Mouse (Mus musculus) midbrain, embryonic 12.5 days (tissue): ENCODE results near the gene Arhgdia. TPM values are rescaled to one million over a fixed set of nuclear protein-coding genes. Genes with fewer than 3 reads are reported as not detected.
A peak's percentile ranks its signal among the peaks of the same experiment; 100 is the strongest.

Source experiments
- ATAC-seq: fragments of 200-750 bp; cut with Nextera tagmentation; 2 replicates; pipeline ENCODE4 v1.8.0; 2017; ENCODE audit warnings: low read depth, moderate TSS enrichment, moderate library complexity; ENCODE audit not compliant: low FRiP score
- H3K27ac ChIP-seq: fragments of 300-500 bp; sonication (generic); replicated peaks from 2 replicates; pipeline ENCODE4 v1.5.1; 2016; ENCODE audit warnings: mild to moderate bottlenecking
- H3K27me3 ChIP-seq: fragments of 300-500 bp; sonication (generic); 2 replicates; pipeline ENCODE4 v1.6.1; 2016; ENCODE audit warnings: mild to moderate bottlenecking
- H3K36me3 ChIP-seq: fragments of 300-500 bp; sonication (generic); 2 replicates; pipeline ENCODE4 v1.6.1; 2016
- H3K4me1 ChIP-seq: fragments of 300-500 bp; sonication (generic); 2 replicates; pipeline ENCODE4 v1.6.1; 2016
- H3K4me2 ChIP-seq: fragments of 300-500 bp; sonication (generic); replicated peaks from 2 replicates; pipeline ENCODE4 v1.6.1; 2016; ENCODE audit warnings: mild to moderate bottlenecking, moderate library complexity
- H3K4me3 ChIP-seq: fragments of 300-500 bp; sonication (generic); 2 replicates; pipeline ENCODE4 v1.5.1; 2016; ENCODE audit warnings: mild to moderate bottlenecking
- H3K9ac ChIP-seq: fragments of 300-500 bp; sonication (generic); replicated peaks from 2 replicates; pipeline ENCODE4 v1.6.1; 2016; ENCODE audit warnings: mild to moderate bottlenecking, moderate library complexity
- H3K9me3 ChIP-seq: fragments of 300-500 bp; sonication (generic); 2 replicates; pipeline ENCODE4 v1.6.1; 2016; ENCODE audit warnings: mild to moderate bottlenecking
- WGBS: fragments of 180-500 bp; shearing (Covaris S2); methylation state at CpG from one replicate; pipeline ENCODE4 v1.1.7; 2016; 5-methylcytosine and 5-hydroxymethylcytosine counted together
- polyA plus RNA-seq: library from polyadenylated mRNA; unstranded; fragments of >200 nt; fragmentation: Nextera tagmentation; extraction: Ambion mirVana; gene quantifications from 2 replicates; pipeline ENCODE4 v1.2.1, GENCODE M21; 2016

The Arhgdia gene
- polyA plus RNA-seq, 1 experiment from 2014 or later, result 557 TPM

DNA sequence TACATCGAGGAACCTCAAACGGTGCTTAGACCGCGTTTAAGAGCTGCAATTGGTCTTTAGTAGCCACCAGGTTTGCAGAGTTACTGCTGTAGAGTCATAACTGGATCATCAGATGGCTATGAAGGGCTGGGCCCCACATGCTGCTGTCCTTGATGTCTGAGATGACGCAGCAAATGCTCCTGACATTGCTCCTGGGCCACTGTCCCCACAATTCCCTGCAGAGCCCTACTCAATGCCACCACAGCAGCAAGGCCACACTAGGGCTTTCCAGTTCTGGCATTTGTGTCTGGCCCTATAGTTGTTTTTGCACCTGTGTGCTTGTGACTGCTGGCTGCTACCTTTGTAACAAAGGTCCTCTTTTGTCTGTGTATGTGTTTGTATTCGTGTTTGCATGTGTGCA, 41.4 kb upstream of the Arhgdia start:
- H3K4me2 ChIP-seq, result no peak overlapping the region
- peaks cover 49% of the 10 kb centered on the region for H3K36me3 ChIP-seq
- no peak overlapping the region for H3K4me3 ChIP-seq
- H3K27me3 ChIP-seq, result no peaks in the 10 kb centered on the region
- 91% methylated on average over 6 of the region's 6 CpGs for WGBS
- no peak overlapping the region for H3K9ac ChIP-seq
- ATAC-seq, result no peak
- H3K9me3 ChIP-seq, result no peaks in the 10 kb centered on the region
- H3K4me1 ChIP-seq, result peaks cover 20% of the 10 kb centered on the region
- no peak overlapping the region for H3K27ac ChIP-seq

DNA sequence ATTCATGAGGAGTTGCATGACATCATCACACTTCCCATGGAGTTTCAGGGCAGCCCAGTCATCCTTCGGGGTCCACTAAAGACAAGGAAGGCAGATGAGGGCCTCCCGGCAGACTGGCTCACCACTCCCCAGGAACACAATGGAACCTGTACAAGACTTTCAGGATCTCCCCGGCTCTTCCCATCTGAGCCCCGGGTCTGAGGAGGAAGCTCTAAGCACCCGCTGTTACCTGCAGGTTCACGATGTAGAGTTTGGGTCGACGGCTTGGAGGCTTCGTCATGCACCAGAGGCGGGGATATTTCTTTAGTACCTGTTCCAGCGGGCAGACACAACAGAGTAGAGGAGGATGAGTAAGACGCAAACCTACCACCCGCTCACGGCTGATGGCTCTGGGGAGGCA, 38.8 kb upstream of the Arhgdia start:
- ATAC-seq, result no peak
- H3K4me3 ChIP-seq, result no peak overlapping the region
- H3K9me3 ChIP-seq, result no peaks in the 10 kb centered on the region
- WGBS, result 94% methylated on average over 14 of the region's 14 CpGs
- H3K36me3 ChIP-seq, result peaks cover 45% of the 10 kb centered on the region
- no peaks in the 10 kb centered on the region for H3K27me3 ChIP-seq
- H3K27ac ChIP-seq, result no peak overlapping the region
- no peak overlapping the region for H3K9ac ChIP-seq
- H3K4me2 ChIP-seq, result no peak overlapping the region
- H3K4me1 ChIP-seq, result peaks cover 30% of the 10 kb centered on the region

DNA sequence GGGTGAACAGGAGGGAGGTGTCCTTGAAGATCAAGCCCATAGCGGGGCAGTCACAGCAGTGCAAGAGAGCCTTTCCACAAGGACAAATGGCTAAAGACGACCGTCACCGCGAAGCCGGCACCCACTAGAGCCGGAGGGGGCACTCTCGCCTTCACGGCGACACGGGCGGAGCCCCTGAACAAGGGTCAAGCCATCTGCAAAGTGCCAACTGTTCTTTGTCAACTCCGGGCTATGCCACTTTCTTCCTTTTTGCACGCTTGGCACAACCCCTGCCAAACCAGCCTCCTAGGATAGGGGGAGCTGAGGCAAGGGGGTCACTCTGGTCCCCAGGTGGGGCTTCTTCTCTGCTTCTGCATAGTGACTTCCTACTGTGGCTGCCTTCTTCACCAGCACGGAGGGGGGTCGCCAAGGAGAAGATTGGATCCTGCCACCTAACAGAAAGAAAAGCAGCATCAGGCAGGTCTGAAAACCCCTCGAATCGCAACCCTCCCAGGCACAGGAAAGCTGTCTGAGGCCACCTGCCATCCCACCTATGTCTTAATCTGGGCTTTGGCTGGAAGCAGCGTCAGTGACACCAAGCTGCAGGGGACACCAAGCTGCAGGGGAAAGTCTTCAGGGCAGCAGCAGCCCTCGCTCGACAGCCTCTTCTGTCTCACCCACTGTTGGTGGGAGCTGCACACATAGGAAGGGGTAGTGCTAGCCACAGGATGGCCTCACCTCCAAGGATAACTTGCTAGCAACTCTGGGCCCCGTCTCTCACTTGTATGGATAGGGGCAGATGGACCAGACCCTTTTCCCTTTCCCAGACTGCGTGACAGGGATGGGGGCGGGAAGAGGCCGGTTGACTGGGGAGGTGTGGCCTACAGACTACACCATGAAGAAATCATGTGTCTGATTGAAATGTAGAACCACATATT, 37.5 kb upstream of the Arhgdia start:
- Histone ChIP-seq H3K4me1 (peaks cover 26% of the 10 kb centered on the region), H3K4me2 (no peak overlapping the region), H3K9ac (no peak overlapping the region), H3K4me3 (0 out of 2 replicates have a peak overlapping the region, but pooled peaks have one; percentile 1), H3K36me3 (peaks cover 53% of the 10 kb centered on the region), H3K27ac (peak overlapping the region; percentile 77), H3K27me3 (no peaks in the 10 kb centered on the region), H3K9me3 (no peaks in the 10 kb centered on the region)
- no peak for ATAC-seq
- 92% methylated on average over 25 of the region's 25 CpGs for WGBS

DNA sequence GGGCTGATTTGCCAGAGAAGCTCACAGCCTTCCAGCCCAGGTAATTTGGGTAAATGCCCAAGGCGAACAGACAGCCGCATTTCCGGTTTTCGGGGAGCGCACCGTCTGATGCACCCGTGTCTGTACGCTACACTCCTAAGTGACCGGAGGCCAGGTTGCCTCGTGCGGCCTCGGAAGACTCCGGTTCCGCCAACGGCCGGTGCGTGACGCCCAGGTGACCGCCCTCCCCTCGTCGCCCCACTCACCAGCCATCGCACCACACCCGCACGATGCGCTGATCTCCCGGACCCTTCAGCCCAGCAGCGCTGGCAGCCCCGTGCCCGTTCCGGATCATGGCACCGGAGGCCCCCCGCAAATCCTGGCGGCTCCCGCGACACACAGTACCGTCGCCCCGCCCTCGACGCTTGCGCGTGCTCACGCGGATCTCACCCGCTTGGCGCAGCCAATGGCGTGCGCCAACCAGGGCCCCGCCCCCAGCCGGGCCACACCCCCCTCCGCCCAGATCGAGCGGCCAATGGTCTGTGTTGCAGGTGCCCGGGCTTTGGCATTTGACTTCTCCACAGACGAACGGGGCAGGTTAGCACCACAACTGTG, 36.2 kb upstream of the Arhgdia start, which contains the start of gene Pcyt2:
TSS of gene Pcyt2 (minus strand) at position 418 of the 594 bp plus-strand sequence.
- Histone ChIP-seq H3K27me3 (no peaks in the 10 kb centered on the region), H3K36me3 (peaks cover 66% of the 10 kb centered on the region)
- peak; percentile 95 for ATAC-seq

DNA sequence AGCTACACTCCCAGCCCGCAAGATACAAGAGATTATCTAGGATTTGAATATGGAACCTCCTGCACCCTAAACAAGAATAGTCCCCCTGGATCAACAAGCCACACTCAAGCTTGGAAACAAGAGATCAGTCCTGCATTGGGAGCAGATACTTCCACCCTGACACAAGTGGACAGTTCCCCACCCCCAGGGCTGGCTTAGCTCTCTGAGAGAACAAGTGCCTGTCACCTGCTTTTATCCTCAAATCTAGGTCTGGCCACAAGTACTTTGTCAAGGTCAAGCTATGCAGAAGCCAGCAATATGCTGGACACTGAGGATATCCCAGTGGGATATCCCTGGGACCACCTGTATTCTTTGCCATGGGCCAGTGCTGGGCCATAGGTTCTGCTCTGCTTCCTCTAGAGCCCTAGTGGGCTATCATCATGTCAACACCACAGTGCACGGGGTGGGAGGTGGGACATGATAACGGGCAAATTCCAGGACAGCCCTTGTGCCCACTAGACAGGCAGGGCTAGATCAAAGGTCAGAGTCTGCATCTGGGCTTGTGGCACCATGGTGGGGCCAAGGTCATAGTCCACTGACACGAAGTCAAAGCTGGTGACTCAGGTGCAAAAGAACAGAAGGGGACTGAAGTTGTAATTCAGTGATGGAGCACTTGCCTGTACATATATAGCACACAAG, 35.3 kb upstream of the Arhgdia start:
- Histone ChIP-seq H3K36me3 (peaks cover 68% of the 10 kb centered on the region), H3K9ac (peak overlapping the region; percentile 82), H3K9me3 (no peaks in the 10 kb centered on the region), H3K4me2 (peak overlapping the region; percentile 77), H3K27ac (peak overlapping the region; percentile 77; the same call in 1 of the 2 replicates), H3K27me3 (no peaks in the 10 kb centered on the region), H3K4me1 (peaks cover 20% of the 10 kb centered on the region), H3K4me3 (peak overlapping the region; percentile 80)
- no peak for ATAC-seq
- 50% methylated on average over 4 of the region's 4 CpGs for WGBS

More for the DNA sequence above, 36.2 kb upstream of the Arhgdia start, which contains the start of gene Pcyt2:
- peak within 1 kb of the TSS; percentile 82 for H3K9ac ChIP-seq
- H3K4me2 ChIP-seq, result peak within 1 kb of the TSS; percentile 77
- H3K4me1 ChIP-seq, result peaks cover 20% of the 10 kb centered on the region
- peak within 1 kb of the TSS; percentile 77 for H3K27ac ChIP-seq
- H3K9me3 ChIP-seq, result no peaks in the 10 kb centered on the region
- peak within 1 kb of the TSS; percentile 80 for H3K4me3 ChIP-seq
- under 1% methylated on average over 56 of the region's 56 CpGs for WGBS

DNA sequence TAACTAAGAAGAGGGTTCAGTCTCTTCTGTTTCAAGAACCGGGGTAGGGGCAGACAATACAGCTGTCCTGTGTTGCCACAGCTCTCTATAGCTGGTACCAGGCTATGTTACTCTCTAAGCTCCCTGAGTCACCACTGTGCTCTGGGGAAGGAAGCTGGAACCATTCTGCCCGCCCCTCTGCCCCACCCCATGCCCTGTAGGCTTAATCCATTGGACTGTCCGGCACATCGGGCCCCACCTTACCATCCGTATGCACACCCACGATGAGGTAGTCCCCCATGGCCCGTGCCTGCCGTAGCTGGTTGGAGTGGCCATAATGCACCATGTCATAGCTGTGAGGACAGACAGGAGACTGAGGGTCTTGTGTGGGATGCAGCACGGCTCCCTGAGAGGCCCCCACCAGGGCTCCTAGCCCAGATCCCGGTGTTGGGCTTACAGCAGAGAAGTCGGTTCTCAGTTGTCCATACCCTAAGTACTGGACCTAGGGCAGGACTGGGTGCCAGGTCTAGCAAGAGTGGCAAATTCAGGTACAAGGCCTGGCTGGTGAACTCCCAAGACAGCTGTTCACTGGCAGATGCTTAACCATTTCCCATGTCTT, 34.3 kb upstream of the Arhgdia start:
- WGBS, result 95% methylated on average over 11 of the region's 11 CpGs
- H3K27me3 ChIP-seq, result no peaks in the 10 kb centered on the region
- no peak overlapping the region; the same call in 1 of the 2 replicates for H3K27ac ChIP-seq
- no peak overlapping the region for H3K4me2 ChIP-seq
- no peak overlapping the region for H3K9ac ChIP-seq
- H3K4me3 ChIP-seq, result no peak overlapping the region
- no peak for ATAC-seq
- H3K36me3 ChIP-seq, result peaks cover 69% of the 10 kb centered on the region
- H3K9me3 ChIP-seq, result no peaks in the 10 kb centered on the region
- H3K4me1 ChIP-seq, result peaks cover 20% of the 10 kb centered on the region

DNA sequence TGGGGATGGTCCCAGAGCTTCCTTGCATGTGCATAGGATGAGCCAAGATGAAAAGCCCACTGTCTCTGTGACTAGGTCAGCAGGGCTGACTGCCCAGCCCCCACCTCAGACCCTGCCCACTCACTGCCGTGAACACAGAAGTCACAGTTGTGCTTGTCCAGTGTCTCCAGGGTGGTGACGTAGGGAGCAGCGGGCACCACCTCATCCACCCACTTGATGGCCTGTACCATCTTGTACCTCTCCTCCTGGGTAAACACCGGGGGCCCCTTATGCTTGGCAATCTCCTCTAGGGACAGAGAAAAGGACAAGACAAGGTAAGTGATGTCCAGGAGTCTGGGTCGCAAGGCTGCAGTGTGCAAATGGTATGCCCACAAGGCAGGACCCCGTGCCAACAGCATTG, 33.7 kb upstream of the Arhgdia start:
- H3K27ac ChIP-seq, result no peak overlapping the region
- no peaks in the 10 kb centered on the region for H3K27me3 ChIP-seq
- H3K36me3 ChIP-seq, result peaks cover 69% of the 10 kb centered on the region
- 95% methylated on average over 6 of the region's 6 CpGs for WGBS
- no peak overlapping the region for H3K4me2 ChIP-seq
- H3K9ac ChIP-seq, result no peak overlapping the region
- peaks cover 20% of the 10 kb centered on the region for H3K4me1 ChIP-seq
- H3K4me3 ChIP-seq, result no peak overlapping the region
- ATAC-seq, result no peak
- no peaks in the 10 kb centered on the region for H3K9me3 ChIP-seq

DNA sequence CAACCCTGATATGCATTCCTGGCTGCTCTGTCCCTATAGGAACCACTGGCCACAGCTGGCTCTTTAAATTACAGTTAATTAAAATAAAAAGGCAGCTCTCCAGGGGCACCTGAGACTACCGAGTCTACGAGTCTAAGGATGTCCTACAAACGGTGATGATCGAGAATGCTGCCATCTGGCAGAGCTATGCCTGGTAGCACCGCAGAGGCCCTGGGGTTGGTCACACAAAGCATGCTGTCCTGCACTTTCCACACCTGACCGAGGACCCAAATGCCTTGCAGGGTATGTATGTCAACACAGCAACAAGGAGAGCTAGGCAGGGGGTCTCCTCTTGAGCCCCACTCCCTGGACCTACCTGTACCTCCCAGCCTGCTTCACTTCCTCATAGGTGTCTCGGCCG, 32.6 kb upstream of the Arhgdia start:
- H3K27me3 ChIP-seq, result peaks cover 9% of the 10 kb centered on the region
- peaks cover 70% of the 10 kb centered on the region for H3K36me3 ChIP-seq
- peaks cover 26% of the 10 kb centered on the region for H3K4me1 ChIP-seq
- no peak overlapping the region for H3K4me3 ChIP-seq
- no peaks in the 10 kb centered on the region for H3K9me3 ChIP-seq
- WGBS, result 87% methylated on average over 8 of the region's 8 CpGs
- H3K9ac ChIP-seq, result no peak overlapping the region
- H3K4me2 ChIP-seq, result no peak overlapping the region
- no peak for ATAC-seq
- H3K27ac ChIP-seq, result no peak overlapping the region

DNA sequence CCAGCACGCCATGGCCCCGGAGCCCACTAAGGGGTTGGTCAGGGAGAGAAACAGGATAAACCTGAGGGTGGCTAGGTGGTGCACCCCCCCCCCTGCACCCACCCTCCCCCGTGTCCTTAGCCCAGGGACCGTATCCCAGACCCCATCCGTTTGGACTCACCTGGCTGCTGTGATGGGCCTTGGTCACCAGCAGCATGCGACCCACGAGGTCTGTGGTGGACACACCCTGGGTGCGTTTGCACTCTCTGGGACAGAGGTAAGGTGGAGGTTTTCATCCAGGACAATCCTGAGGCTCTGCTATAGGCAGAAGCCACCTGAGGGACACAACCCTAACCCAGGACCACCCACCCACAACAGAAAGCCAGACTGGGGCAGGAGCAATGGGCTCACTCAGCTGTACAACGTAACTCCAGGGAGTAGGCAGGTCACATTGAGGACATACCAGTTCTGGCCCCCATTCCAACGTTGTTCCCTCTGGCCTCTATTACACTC, 32.1 kb upstream of the Arhgdia start:
- ATAC-seq, result no peak
- WGBS, result 88% methylated on average over 10 of the region's 10 CpGs
- H3K4me3 ChIP-seq, result no peak overlapping the region
- no peaks in the 10 kb centered on the region for H3K9me3 ChIP-seq
- no peak overlapping the region for H3K4me2 ChIP-seq
- peaks cover 30% of the 10 kb centered on the region for H3K4me1 ChIP-seq
- H3K27ac ChIP-seq, result no peak overlapping the region
- peaks cover 14% of the 10 kb centered on the region for H3K27me3 ChIP-seq
- peaks cover 65% of the 10 kb centered on the region for H3K36me3 ChIP-seq
- H3K9ac ChIP-seq, result no peak overlapping the region

DNA sequence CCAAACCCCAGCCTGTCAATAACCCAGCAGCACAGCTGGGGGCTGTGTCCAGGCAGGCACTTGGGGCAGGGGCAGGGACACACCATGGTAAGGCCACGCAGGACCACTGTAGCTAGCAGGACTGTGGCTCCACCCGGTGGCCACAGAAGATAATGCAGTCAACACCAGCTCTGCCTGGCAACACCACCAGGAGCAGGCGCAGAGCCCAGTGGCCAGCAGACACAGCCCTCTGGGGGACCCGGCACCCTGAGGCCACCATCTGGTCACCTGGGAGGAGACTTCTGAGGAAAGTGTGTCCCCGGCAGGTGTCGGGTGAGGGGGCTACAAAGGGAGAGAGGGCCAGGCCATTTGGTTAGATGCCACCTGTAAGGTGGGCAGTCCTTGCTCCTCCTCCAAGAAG, 31.3 kb upstream of the Arhgdia start:
- no peak; the same call in 1 of the 2 replicates for ATAC-seq
- Histone ChIP-seq H3K27ac (no peak overlapping the region), H3K9me3 (no peaks in the 10 kb centered on the region), H3K4me2 (no peak overlapping the region), H3K4me1 (peaks cover 38% of the 10 kb centered on the region), H3K27me3 (peaks cover 22% of the 10 kb centered on the region), H3K36me3 (peaks cover 60% of the 10 kb centered on the region), H3K9ac (no peak overlapping the region), H3K4me3 (no peak overlapping the region)
- WGBS, result 42% methylated on average over 6 of the region's 6 CpGs

DNA sequence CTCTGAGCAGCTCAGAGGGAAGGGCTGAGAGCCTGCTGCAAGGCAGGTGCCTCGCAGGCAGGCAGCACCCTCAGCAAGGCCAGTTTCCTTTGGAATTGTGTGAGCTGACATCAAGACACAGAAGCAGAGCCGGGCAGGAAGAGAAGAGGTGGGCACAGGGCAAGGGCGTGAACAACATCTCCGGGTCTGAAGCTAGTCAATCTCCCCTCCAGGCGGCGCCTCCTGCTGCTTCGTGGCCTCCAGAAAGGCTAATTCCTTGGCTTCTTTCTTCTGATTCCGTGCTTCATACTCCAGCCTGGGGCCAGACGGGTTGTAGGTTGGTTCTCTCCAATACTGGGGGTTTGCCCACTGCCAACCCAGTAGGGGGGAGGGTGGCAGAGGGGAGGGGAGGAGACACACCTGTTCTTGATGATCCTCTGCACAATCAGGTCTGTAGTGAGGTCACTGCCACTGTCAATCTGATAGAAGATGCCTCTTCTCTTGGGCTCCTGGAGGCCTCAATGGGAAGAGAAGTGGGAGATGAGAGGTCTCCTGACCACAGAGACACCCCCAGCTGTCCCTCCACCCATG, 29.1 kb upstream of the Arhgdia start:
- Histone ChIP-seq H3K4me1 (peaks cover 24% of the 10 kb centered on the region), H3K4me2 (no peak overlapping the region), H3K36me3 (peaks cover 70% of the 10 kb centered on the region), H3K27ac (no peak overlapping the region), H3K9me3 (no peaks in the 10 kb centered on the region), H3K4me3 (no peak overlapping the region), H3K27me3 (peaks cover 37% of the 10 kb centered on the region), H3K9ac (no peak overlapping the region)
- WGBS, result 73% methylated on average over 9 of the region's 9 CpGs
- ATAC-seq, result no peak
